Mouse (Mus musculus) cortical plate, adult 2 months (tissue): ENCODE measurements at regions not wholly inside any gene's neighbourhood (a gene's known extent, or its start where the extent isn't known, plus 50 kb on each side); places are given as distances from the start of the nearest gene placed in this dataset.

ENCODE experiments used
- H3K27ac ChIP-seq: fragments of 200-500 bp; 2 replicates; pipeline ENCODE4 v1.5.1; 2012; ENCODE audit warnings: low read length, control low read depth, inconsistent platforms; ENCODE audit not compliant: insufficient read depth
- H3K4me1 ChIP-seq: fragments of 200-500 bp; 2 replicates; pipeline ENCODE4 v1.6.1; 2011; ENCODE audit warnings: low read length; ENCODE audit not compliant: control insufficient read depth, insufficient read depth
- H3K4me3 ChIP-seq: fragments of 200-500 bp; 2 replicates; pipeline ENCODE4 v1.5.1; 2011; ENCODE audit warnings: mild to moderate bottlenecking, low read length, control low read depth; ENCODE audit not compliant: insufficient read depth
- CTCF ChIP-seq: fragments of 200-500 bp; IDR thresholded peaks from 2 replicates; pipeline ENCODE4 v1.5.1; 2011; ENCODE audit warnings: mild to moderate bottlenecking, control low read depth, low read length; ENCODE audit not compliant: insufficient read depth; ENCODE audit errors: extremely low read depth
- POLR2A ChIP-seq: fragments of 200-500 bp; IDR thresholded peaks from 2 replicates; pipeline ENCODE4 v1.6.1; 2011; ENCODE audit warnings: mild to moderate bottlenecking, low read length, control low read depth; ENCODE audit not compliant: insufficient read depth; ENCODE audit errors: extremely low read depth

DNA sequence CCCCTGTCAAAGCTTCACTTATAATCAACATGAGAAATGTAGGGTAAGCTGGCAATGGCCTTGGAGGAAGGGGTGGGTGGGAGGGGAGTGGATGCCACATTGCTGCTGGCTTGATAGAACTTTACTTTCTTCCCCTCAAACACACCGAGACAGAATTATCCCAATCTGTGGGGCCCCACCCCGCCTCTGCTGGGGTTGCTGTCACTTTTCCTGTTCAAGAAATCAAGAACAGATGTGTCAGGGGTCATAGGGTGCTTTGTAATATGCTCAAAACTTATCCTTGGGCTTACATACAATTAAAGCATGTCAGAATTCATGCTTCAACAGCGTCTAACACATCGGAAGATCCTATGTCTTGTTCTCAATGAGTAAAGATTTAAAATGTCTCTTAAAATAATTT lies 101.9 kb upstream of the Satb2 start:
- Histone ChIP-seq H3K4me1 (no peaks in the 10 kb centered on the region), H3K4me3 (no peak overlapping the region), H3K27ac (no peak overlapping the region)
- TF ChIP-seq CTCF (no peak), POLR2A (no peak)

- no peaks in the 10 kb centered on the region for H3K4me1 ChIP-seq
- no peak overlapping the region for H3K27ac ChIP-seq
- H3K4me3 ChIP-seq = no peak overlapping the region
- TF ChIP-seq CTCF (no peak), POLR2A (no peak)
These were observed 104.7 kb upstream of the Satb2 start for GRCm38 (mm10) chr1:57083134-57083533.

- no peak for TF ChIP-seq POLR2A
- TF ChIP-seq CTCF = no peak
- Histone ChIP-seq H3K27ac (no peak overlapping the region), H3K4me1 (no peaks in the 10 kb centered on the region), H3K4me3 (no peak overlapping the region)
These were observed 105.2 kb upstream of the Satb2 start for GRCm38 (mm10) chr1:57083540-57084083.

- Histone ChIP-seq H3K27ac (no peak overlapping the region), H3K4me1 (no peaks in the 10 kb centered on the region), H3K4me3 (no peak overlapping the region)
- TF ChIP-seq POLR2A (no peak), CTCF (no peak)
These were observed 117.2 kb upstream of the Satb2 start for GRCm38 (mm10) chr1:57095361-57096247.

DNA sequence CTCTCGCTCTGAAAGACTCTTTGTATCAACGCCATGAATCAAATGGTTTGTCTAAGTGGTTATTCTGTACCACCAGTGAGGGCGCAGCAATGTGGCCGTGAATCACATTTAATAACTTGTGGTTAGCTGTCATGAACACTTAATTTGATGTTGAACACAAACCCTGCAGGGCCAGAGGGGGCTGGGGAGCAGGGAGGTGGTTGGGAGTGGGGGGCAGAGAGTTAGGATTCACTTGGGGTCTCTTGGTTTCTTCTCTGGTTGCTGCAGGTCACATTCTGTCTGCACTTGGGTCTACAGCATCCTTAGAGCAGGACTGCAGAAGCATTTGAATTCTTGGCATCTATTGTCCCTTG lies 117.8 kb upstream of the Satb2 start:
- Histone ChIP-seq H3K4me1 (no peaks in the 10 kb centered on the region), H3K4me3 (no peak overlapping the region)

DNA sequence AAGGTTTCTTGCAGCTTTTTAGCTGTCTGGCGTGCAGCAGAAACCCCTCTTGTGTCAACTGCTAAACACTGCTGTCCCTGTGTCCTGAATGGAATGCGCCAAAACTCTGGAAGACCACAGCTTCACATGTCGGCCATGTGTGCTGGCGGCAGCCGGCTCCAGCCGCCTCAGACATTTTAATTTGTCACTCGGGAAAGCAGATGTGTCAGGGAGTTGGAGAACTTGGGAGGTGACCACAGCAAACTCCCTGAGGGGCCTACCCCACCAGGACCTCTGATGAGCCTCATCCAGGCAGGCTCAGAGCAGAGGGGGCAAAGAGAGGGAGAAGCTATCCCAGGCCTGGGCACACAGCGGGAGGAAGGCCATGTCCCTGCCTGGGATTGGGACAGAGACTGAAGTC lies 118.3 kb upstream of the Satb2 start:
- H3K4me1 ChIP-seq = no peaks in the 10 kb centered on the region
- H3K4me3 ChIP-seq = no peak overlapping the region
- TF ChIP-seq CTCF (no peak), POLR2A (no peak)
- H3K27ac ChIP-seq = no peak overlapping the region

More for the DNA sequence above, 117.8 kb upstream of the Satb2 start:
- no peak overlapping the region for H3K27ac ChIP-seq
- no peak for TF ChIP-seq POLR2A
- no peak for TF ChIP-seq CTCF

DNA sequence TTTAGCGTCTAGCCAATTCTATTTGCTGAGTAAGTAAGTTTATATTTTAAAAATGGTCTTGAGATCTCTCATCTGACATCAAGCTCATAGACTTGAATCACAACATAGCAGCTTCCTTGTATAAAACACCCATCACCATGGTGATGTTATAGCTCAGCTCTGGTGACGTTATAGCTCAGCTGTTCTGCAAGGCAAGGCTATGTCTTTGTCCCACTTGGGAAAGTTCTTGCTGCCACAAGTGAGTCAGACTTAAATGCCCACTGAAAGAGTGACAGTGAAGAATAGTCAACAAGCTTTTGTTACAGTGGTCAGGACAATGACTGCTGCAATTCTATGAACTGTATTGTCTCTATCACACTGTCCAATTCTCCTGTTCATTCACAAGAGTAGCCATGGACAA lies 122.2 kb upstream of the Satb2 start:
- Histone ChIP-seq H3K4me1 (no peaks in the 10 kb centered on the region), H3K4me3 (no peak overlapping the region)
- TF ChIP-seq POLR2A (no peak), CTCF (no peak)

GRCm38 (mm10) chr1:57107308-57107707 lies 128.9 kb upstream of the Satb2 start:
- no peak overlapping the region for H3K4me3 ChIP-seq
- H3K4me1 ChIP-seq = no peaks in the 10 kb centered on the region
- TF ChIP-seq POLR2A (no peak), CTCF (no peak)
- H3K27ac ChIP-seq = no peak overlapping the region

More for the DNA sequence above, 122.2 kb upstream of the Satb2 start:
- no peak overlapping the region for H3K27ac ChIP-seq

GRCm38 (mm10) chr1:57120678-57121077 lies 142.2 kb upstream of the Satb2 start:
- TF ChIP-seq POLR2A (no peak), CTCF (no peak)
- Histone ChIP-seq H3K27ac (no peak overlapping the region), H3K4me1 (no peaks in the 10 kb centered on the region), H3K4me3 (no peak overlapping the region)

GRCm38 (mm10) chr1:57144181-57144580 lies 165.7 kb upstream of the Satb2 start:
- H3K4me3 ChIP-seq = no peak overlapping the region
- H3K4me1 ChIP-seq = no peaks in the 10 kb centered on the region
- H3K27ac ChIP-seq = no peak overlapping the region
- TF ChIP-seq POLR2A (no peak), CTCF (no peak)
